Mouse (Mus musculus) monocyte, adult 5-6 weeks (primary cell): ENCODE results near the gene Pecr. TPM values are rescaled to one million over a fixed set of nuclear protein-coding genes. Genes with fewer than 3 reads are reported as not detected.
"Not testable (repeated sequence)": the region's sequence is repeated elsewhere in the genome, so short reads cannot be mapped to it uniquely, and the experiment has no call there.

Experiments used
- ATAC-seq: fragments of 153-309, 156-312 bp; replicated peaks from 2 replicates; pipeline ENCODE4 v1.8.0; 2017; ENCODE audit warnings: mild to moderate bottlenecking; ENCODE audit not compliant: low TSS enrichment, insufficient number of reproducible peaks, severe bottlenecking, poor library complexity, low FRiP score
- total RNA-seq: library from RNA; stranded (forward); fragments of 200-1000, 200-491, 200-594 nt; gene quantifications from 3 replicates; pipeline ENCODE4 v1.2.3, GENCODE M21; 2017

Pecr gene
- total RNA-seq, 1 experiment from 2014 or later, result 1.9 TPM

- ATAC-seq, result no peak
Observed at GRCm38 (mm10) chr1:72291421-72291820, 7.3 kb upstream of the Pecr start.

DNA sequence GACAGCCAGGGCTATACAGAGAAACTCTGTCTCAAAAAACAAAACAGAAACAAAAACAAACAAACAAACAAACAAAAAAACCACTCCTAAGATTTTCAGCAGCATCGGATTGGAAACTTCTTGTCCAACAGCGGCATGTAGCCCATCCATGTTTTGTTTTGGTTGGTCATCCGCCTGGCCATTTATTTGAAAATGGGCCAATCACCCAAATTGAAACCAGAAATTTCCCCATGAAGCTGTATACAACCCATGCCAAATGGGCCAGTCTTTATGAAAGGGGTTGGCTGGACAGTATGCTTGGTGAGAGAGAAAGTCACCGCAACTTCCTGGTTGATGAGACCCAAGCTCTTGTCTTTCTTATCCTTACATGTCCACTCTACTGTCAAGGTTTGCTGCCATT, 6.8 kb upstream of the Pecr start:
- ATAC-seq, result no peak

- no peak for ATAC-seq
Observed at GRCm38 (mm10) chr1:72288527-72289150, 4.5 kb upstream of the Pecr start.

GRCm38 (mm10) chr1:72287893-72288292, 3.8 kb upstream of the Pecr start:
- no peak for ATAC-seq

DNA sequence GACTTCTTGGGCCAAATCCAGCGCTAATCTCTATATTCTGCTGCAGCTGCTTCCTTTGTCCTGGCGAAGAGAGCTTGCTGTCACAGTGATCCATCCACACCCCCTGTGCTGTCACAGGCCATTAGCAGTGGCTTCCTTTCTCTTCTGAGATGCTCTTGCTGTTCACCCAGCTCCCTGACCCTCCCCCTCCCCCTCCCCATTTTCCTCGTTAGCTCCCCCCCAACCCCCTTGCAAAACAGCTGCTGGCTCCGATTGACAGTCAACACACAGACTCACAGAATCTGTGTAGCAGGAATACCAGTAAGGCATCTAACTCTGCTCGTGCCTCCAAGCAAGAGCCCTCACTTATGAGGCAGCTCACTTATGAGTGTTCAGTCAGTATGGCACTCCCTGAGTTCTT, 2.8 kb upstream of the Pecr start:
- no peak for ATAC-seq

DNA sequence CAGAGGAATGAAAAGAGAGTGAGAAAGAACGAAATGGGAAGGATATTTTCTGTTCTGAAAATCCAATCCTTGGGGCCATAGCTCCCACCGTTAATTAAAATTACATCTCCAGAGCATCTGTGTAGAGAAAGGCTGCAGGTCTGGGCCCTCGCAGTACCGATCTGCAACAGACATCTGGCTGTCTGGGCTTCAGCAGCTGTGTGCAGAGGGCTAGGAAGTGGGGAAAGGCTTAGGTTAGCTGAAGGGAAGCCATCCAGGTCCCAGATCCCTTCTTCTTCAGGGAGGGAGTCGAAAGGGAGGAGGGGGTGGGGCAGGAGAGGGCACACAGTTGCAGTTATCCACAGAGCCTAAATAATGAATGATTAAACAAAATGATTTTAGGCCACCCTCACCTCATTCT, 425 bp upstream of the Pecr start:
- ATAC-seq, result no peak

DNA sequence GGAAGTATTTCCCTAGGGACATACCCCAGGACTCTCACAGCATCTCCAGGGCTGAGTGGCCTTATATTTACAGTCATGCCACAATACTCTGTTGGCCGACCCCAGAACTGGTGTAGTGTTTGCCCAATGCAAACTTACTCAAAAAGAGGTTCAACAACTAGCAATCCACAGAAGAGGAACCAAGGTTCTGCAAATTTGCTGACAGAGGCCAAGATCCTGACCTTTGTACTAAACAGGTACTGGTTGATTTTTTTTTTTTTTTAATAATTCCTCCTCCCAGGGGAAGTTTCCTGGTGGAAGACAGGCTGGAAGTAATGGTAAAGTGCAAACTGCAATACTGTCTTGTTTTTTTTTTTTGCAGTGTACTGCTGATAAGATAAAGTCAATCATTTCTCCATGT, 1.5 kb downstream of the Pecr start:
- ATAC-seq, result no peak

- ATAC-seq, result no peak
Observed at GRCm38 (mm10) chr1:72278085-72278484, 6.0 kb downstream of the Pecr start.

DNA sequence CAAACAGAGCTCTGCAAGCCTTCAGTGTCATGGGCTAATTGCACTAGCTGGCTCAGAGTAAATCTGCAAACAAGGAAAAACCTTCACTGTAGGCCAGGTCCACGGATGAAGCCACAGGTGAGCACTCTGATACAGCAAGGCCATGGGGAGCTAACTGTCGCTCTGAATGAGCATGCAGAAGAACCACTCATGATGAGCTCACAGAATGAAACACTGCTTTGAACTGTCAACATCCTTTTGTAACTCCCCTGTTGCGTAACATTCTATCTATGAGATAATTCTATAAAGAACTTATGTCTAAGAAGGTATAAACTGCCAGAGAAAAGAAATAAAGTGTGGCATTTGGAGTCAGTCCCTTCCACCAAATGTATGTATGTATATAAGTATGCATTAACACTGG, 21.0 kb downstream of the Pecr start:
- ATAC-seq, result no peak

GRCm38 (mm10) chr1:72256381-72257256, 27.5 kb downstream of the Pecr start:
- no peak for ATAC-seq

GRCm38 (mm10) chr1:72255854-72256175, 28.3 kb downstream of the Pecr start:
- no peak for ATAC-seq

DNA sequence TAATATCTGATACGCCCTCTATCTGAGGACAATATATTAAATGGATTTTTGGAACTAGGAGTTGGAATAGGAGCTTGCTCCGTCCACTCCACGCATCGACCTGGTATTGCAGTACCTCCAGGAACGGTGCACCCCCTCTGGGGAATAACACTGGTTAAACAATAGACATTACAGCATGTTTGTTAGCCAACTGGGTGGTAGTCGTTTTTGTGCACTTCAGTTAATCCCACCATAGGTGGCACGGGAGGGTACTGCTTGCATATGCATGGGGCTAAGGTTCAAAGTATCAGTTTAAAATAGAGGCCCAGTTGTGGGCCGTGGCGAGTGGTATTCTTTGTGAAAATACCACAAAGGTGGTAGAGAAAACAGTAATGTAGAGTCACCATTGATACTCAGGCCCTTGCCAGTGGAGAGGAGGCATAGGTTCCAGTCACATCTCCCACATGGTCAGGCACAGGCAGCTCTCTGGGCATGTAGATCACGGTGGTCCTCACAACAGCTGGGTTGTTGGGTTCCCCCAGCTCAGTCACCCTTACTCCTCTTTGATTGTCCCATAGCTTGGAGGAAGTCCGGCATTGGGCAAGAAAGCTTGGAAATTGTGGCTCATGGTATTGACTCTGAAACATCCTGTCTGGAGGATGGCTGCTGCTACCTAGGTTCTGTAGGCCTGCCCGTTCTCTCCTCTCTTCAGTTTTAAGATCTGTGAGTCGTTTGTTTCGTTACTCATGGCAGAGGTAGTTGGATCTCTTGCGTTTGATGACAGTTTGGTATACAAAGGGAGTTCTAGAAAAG, 28.9 kb downstream of the Pecr start:
- no peak for ATAC-seq

GRCm38 (mm10) chr1:72254545-72255061, 29.5 kb downstream of the Pecr start:
- ATAC-seq, result peak; percentile 92

DNA sequence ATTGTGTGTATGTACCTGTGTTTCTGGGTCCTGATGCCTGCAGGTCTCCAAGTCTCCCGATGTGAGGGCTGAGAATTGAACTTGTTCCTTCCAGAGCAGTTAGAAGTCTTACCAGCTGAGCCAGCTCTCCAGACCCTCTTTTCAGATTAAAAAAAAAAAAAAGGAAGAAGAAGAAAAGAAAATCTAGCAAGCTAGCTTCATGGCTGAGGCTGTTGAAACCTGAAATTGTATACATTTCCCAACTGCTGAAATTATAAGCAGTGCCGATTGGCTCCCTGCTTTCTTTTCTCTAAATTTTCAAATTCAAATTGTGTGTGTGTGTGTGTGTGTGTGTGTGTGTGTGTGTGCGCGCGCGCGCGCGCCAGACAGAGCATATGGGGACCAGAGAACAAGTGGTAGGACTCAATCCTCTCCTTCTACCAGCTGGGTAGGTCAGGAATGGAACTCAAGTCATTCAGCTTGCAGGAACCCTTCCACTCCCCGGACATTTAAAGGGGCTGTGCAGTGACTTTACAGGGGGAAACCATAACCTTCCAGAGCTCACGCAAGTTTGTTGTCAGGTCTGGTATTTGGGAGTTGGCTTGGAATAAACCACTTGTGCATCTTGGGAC, 30.1 kb downstream of the Pecr start:
- no peak for ATAC-seq

DNA sequence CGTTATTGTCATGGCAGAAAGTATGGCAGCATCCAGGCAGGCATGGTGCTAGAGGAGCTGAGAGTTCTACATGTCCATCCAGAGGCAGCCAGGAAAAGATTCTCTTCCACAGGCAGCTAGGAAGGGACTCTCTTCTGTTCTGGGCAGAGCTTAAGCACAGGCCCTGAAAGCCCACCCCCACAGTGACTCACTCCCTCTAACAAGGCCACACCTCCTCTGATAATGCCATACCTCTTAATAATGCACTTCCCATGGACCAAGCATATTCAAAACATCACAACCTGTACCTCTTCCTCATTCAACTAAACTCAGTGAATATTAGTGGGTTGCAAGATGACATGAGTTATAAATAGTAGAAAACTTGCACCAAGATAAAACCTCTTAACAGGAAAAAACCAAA, 32.3 kb downstream of the Pecr start:
- no peak for ATAC-seq

- not testable (repeated sequence) for ATAC-seq
Observed at GRCm38 (mm10) chr1:72248226-72248737, 35.8 kb downstream of the Pecr start.

- no peak for ATAC-seq
Observed at GRCm38 (mm10) chr1:72244317-72245036, 39.6 kb downstream of the Pecr start.

GRCm38 (mm10) chr1:72243656-72244316, 40.3 kb downstream of the Pecr start:
- peak; percentile 99 for ATAC-seq
